Mouse (Mus musculus) liver, embryonic 11.5 days (tissue): ENCODE data around the gene Adamtsl3. TPM values are rescaled to one million over a fixed set of nuclear protein-coding genes. Genes with fewer than 3 reads are reported as not detected.

Source experiments
- ATAC-seq: fragments of 200-750 bp; cut with Nextera tagmentation; replicated peaks from 2 replicates; pipeline ENCODE4 v1.8.0; 2017; ENCODE audit warnings: moderate number of reproducible peaks, mild to moderate bottlenecking, moderate TSS enrichment, moderate library complexity; ENCODE audit not compliant: low FRiP score
- DNase-seq: peaks from one replicate; pipeline ENCODE4 v3.0.0-alpha.2; 2017; ENCODE audit warnings: low spot score
- H3K27ac ChIP-seq: fragments of 300-500 bp; sonication (generic); 2 replicates; pipeline ENCODE4 v1.5.1; 2014; ENCODE audit warnings: mild to moderate bottlenecking, low read depth, low read length, control low read depth
- H3K27me3 ChIP-seq: fragments of 300-500 bp; sonication (generic); replicated peaks from 2 replicates; pipeline ENCODE4 v1.6.1; 2014; ENCODE audit warnings: low read length, mixed read lengths; ENCODE audit not compliant: control insufficient read depth, insufficient read depth
- H3K36me3 ChIP-seq: fragments of 300-500 bp; sonication (generic); 2 replicates; pipeline ENCODE4 v1.6.1; 2014; ENCODE audit warnings: mild to moderate bottlenecking, low read length, moderate library complexity, mixed read lengths; ENCODE audit not compliant: control insufficient read depth, insufficient read depth
- H3K4me1 ChIP-seq: fragments of 300-500 bp; sonication (generic); replicated peaks from 2 replicates; pipeline ENCODE4 v1.6.1; 2014; ENCODE audit warnings: low read length, mixed read lengths; ENCODE audit not compliant: control insufficient read depth, insufficient read depth
- H3K4me2 ChIP-seq: fragments of 300-500 bp; sonication (generic); 2 replicates; pipeline ENCODE4 v1.6.1; 2014; ENCODE audit warnings: mild to moderate bottlenecking, control low read depth, moderate library complexity
- H3K4me3 ChIP-seq: fragments of 300-500 bp; sonication (generic); 2 replicates; pipeline ENCODE4 v1.5.1; 2014; ENCODE audit warnings: low read depth, low read length, control low read depth
- H3K9ac ChIP-seq: fragments of 300-500 bp; sonication (generic); 2 replicates; pipeline ENCODE4 v1.6.1; 2014; ENCODE audit warnings: low read depth, low read length, control low read depth
- H3K9me3 ChIP-seq: fragments of 300-500 bp; sonication (generic); 2 replicates; pipeline ENCODE4 v1.6.1; 2016; ENCODE audit warnings: low read length, inconsistent platforms, mixed read lengths; ENCODE audit not compliant: control insufficient read depth
- WGBS: fragments of 180-500 bp; shearing (Covaris S2); extraction: QIAGEN DNeasy Blood & Tissue Kit; methylation state at CpG from one replicate; pipeline ENCODE4 v1.1.7; 2014; 5-methylcytosine and 5-hydroxymethylcytosine counted together
- polyA plus RNA-seq: library from polyadenylated mRNA; unstranded; fragments of >200 nt; fragmentation: Nextera tagmentation; extraction: Ambion mirVana; gene quantifications from 2 replicates; pipeline ENCODE4 v1.2.1, GENCODE M21; 2014

The Adamtsl3 gene
- polyA plus RNA-seq, 1 experiment from 2014 or later: 0.37 TPM

- Histone ChIP-seq H3K9ac (no peak overlapping the region), H3K36me3 (no peaks in the 10 kb centered on the region), H3K27me3 (no peaks in the 10 kb centered on the region), H3K27ac (no peak overlapping the region), H3K9me3 (no peaks in the 10 kb centered on the region), H3K4me3 (no peak overlapping the region), H3K4me2 (no peak overlapping the region), H3K4me1 (no peaks in the 10 kb centered on the region)
- whole genome bisulfite sequencing: 67% methylated on average over 2 of the region's 2 CpGs
- ATAC-seq: no peak
- no peak for DNase-seq
Measured at GRCm38 (mm10) chr7:82346706-82347105, 11.2 kb downstream of the Adamtsl3 start.

DNA sequence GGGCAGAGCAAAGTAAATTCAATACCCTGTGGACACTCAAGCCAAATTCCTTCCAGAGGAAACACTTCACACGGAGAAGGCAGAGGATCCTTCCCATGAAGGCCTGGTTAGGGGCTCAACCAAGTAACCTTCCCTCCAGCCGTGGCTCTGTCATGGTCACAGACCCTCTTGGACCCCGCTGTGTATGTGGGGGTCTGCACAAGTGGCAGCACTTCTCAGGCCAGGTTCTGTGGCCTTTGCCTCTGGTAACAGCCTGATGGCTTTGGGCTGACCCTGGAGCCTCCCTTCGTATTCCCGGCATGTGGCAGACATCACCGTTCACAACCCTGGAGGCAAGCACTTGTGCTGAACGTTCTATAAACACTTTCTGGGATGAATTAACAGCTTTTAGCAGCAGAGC lies 14.3 kb downstream of the Adamtsl3 start:
- H3K4me2 ChIP-seq: no peak overlapping the region
- no peak for DNase-seq
- no peaks in the 10 kb centered on the region for H3K27me3 ChIP-seq
- ATAC-seq: no peak
- no peaks in the 10 kb centered on the region for H3K9me3 ChIP-seq
- H3K4me3 ChIP-seq: no peak overlapping the region
- no peak overlapping the region for H3K27ac ChIP-seq
- no peak overlapping the region for H3K9ac ChIP-seq
- WGBS: 74% methylated on average over 7 of the region's 7 CpGs
- no peaks in the 10 kb centered on the region for H3K4me1 ChIP-seq
- H3K36me3 ChIP-seq: no peaks in the 10 kb centered on the region

- no peak for ATAC-seq
- H3K4me3 ChIP-seq: no peak overlapping the region
- WGBS: 68% methylated on average over 3 of the region's 3 CpGs
- H3K9me3 ChIP-seq: no peaks in the 10 kb centered on the region
- no peaks in the 10 kb centered on the region for H3K27me3 ChIP-seq
- H3K9ac ChIP-seq: no peak overlapping the region
- no peaks in the 10 kb centered on the region for H3K36me3 ChIP-seq
- H3K27ac ChIP-seq: no peak overlapping the region
- no peak for DNase-seq
- H3K4me1 ChIP-seq: no peaks in the 10 kb centered on the region
- H3K4me2 ChIP-seq: no peak overlapping the region
Measured at GRCm38 (mm10) chr7:82350421-82350820, 14.9 kb downstream of the Adamtsl3 start.

GRCm38 (mm10) chr7:82359146-82359545 lies 23.7 kb downstream of the Adamtsl3 start:
- Histone ChIP-seq H3K9ac (no peak overlapping the region), H3K9me3 (no peaks in the 10 kb centered on the region), H3K27me3 (no peaks in the 10 kb centered on the region), H3K4me2 (no peak overlapping the region), H3K36me3 (no peaks in the 10 kb centered on the region), H3K27ac (no peak overlapping the region), H3K4me1 (no peaks in the 10 kb centered on the region), H3K4me3 (no peak overlapping the region)
- ATAC-seq: no peak
- DNase-seq: no peak
- 81% methylated on average over 5 of the region's 5 CpGs for WGBS

DNA sequence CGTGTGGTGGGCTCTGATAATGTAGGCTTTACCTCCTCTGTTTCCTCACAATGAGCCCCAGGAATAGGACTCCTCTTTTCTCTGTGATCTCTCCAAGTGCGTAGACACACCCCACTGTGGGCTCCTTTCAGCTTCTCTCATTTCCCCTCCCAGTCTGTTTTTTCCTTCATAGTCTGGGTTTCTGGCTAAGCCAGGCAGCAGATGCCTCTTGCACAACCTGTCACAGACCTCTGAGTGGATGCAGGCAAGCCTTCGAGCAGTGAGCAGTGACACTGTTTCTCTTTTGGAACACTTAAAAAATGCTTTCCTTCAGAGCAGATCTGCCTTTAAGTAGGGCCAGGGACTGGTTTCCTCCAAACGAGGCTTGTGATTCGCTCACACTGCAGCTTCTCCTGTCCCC lies 24.2 kb downstream of the Adamtsl3 start:
- Histone ChIP-seq H3K27ac (no peak overlapping the region), H3K9ac (no peak overlapping the region), H3K36me3 (no peaks in the 10 kb centered on the region), H3K27me3 (no peaks in the 10 kb centered on the region), H3K4me3 (no peak overlapping the region), H3K4me2 (no peak overlapping the region), H3K9me3 (no peaks in the 10 kb centered on the region), H3K4me1 (no peaks in the 10 kb centered on the region)
- 66% methylated on average over 5 of the region's 5 CpGs for WGBS
- ATAC-seq: no peak
- DNase-seq: no peak

DNA sequence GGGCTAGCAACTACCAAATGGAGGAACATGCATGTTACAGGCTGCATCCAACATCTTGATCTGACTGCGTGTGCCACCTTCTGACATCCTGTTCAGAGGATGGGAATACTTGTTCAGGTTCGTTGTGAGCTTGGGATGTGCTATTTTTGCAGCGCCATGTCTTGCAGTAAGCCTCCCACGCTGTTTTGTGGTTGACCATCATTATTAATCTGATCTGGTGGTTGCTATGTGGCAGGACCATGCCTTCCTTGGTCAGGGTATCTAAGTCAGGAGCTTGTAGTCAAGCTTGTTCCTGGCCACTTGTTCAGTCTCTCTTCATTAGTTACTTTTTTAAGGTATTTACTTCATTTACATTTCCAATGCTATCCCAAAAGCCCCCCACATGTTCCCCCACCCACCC lies 24.7 kb downstream of the Adamtsl3 start:
- Histone ChIP-seq H3K4me1 (no peaks in the 10 kb centered on the region), H3K27me3 (no peaks in the 10 kb centered on the region), H3K27ac (no peak overlapping the region), H3K9me3 (no peaks in the 10 kb centered on the region), H3K4me3 (no peak overlapping the region), H3K36me3 (no peaks in the 10 kb centered on the region), H3K9ac (no peak overlapping the region), H3K4me2 (no peak overlapping the region)
- DNase-seq (no peak), ATAC-seq (no peak)
- 63% methylated on average over 4 of the region's 4 CpGs for WGBS

- Histone ChIP-seq H3K9me3 (no peaks in the 10 kb centered on the region), H3K27ac (no peak overlapping the region), H3K4me3 (no peak overlapping the region), H3K9ac (no peak overlapping the region), H3K27me3 (no peaks in the 10 kb centered on the region), H3K4me2 (no peak overlapping the region), H3K4me1 (no peaks in the 10 kb centered on the region), H3K36me3 (no peaks in the 10 kb centered on the region)
- DNase-seq: no peak
- 59% methylated on average over 5 of the region's 5 CpGs for WGBS
- ATAC-seq: no peak
Measured at GRCm38 (mm10) chr7:82361127-82361526, 25.6 kb downstream of the Adamtsl3 start.

DNA sequence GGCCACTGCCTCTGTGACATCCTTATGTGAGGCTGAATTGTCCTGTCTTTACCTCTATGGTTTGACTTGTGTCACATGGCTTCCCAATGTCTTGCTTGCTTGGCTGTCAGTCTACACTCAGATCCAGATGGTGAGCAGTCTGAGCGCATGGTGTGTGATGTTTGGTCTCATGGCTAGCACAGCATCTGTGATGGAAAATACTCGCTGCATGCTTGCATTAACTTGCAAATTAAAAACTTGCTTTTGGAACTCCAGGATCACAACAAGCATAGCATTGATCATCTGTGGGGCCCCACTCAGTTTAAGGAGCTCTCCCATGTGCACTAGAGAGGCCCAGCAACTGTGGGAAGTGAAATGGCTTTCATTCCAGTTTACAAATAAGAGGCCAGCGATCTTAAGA lies 29.1 kb downstream of the Adamtsl3 start:
- Histone ChIP-seq H3K9me3 (no peaks in the 10 kb centered on the region), H3K4me2 (no peak overlapping the region), H3K36me3 (no peaks in the 10 kb centered on the region), H3K9ac (no peak overlapping the region), H3K4me1 (no peaks in the 10 kb centered on the region), H3K27ac (no peak overlapping the region), H3K27me3 (no peaks in the 10 kb centered on the region), H3K4me3 (no peak overlapping the region)
- ATAC-seq (no peak), DNase-seq (no peak)
- 81% methylated on average over 3 of the region's 3 CpGs for WGBS

DNA sequence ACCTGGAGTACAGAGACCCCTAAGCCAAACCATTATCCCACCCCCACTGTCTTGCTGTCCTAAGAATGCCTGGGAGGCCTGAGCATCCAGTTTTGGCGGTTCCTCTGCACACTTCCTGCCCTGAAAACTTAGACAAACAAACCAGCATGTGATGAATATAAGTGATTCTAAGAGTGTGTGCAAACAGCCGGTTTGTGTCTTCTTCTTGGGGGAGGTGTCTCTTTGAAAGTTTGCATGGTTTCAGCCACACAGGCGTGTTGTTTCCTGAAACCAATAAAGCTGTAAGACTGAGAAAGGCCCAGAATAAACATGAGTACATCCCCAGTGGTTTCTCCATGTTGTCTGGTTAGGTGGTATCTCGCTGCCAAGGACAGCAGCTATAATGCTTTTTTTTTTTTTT lies 30.6 kb downstream of the Adamtsl3 start:
- DNase-seq: no peak
- no peak for ATAC-seq
- H3K36me3 ChIP-seq: no peaks in the 10 kb centered on the region
- H3K4me2 ChIP-seq: no peak overlapping the region
- no peak overlapping the region for H3K4me3 ChIP-seq
- no peak overlapping the region for H3K9ac ChIP-seq
- no peaks in the 10 kb centered on the region for H3K27me3 ChIP-seq
- no peak overlapping the region for H3K27ac ChIP-seq
- 64% methylated on average over 4 of the region's 4 CpGs for WGBS
- no peaks in the 10 kb centered on the region for H3K4me1 ChIP-seq
- no peaks in the 10 kb centered on the region for H3K9me3 ChIP-seq
